Mouse (Mus musculus) megakaryocyte, embryonic 14.5 days (primary cell): Measurements from ENCODE around the gene Pitpnb. TPM values are rescaled to one million over a fixed set of nuclear protein-coding genes. Genes with fewer than 3 reads are reported as not detected.

ENCODE experiments used
- H3K27me3 ChIP-seq: replicated peaks from 2 replicates; pipeline ENCODE3; 2012; ENCODE audit warnings: inconsistent platforms
- H3K36me3 ChIP-seq: replicated peaks from 2 replicates; pipeline ENCODE3; 2012; ENCODE audit warnings: low read length, inconsistent platforms, mixed read lengths
- H3K4me1 ChIP-seq: 2 replicates; pipeline ENCODE4 v1.6.1; 2012; ENCODE audit warnings: inconsistent platforms
- H3K4me3 ChIP-seq: replicated peaks from 2 replicates; pipeline ENCODE3; 2012; ENCODE audit warnings: moderate library complexity, mild to moderate bottlenecking, inconsistent platforms
- H3K9me3 ChIP-seq: 2 replicates; pipeline ENCODE4 v1.6.1; 2012; ENCODE audit warnings: inconsistent platforms
- FLI1 ChIP-seq: IDR thresholded peaks from 2 replicates; pipeline ENCODE4 v1.6.1; 2012; ENCODE audit warnings: low read length, inconsistent platforms, mixed read lengths
- GATA1 ChIP-seq: IDR thresholded peaks from 3 replicates; pipeline ENCODE4 v1.6.1; 2012; ENCODE audit warnings: mixed read lengths, low read length, inconsistent platforms, borderline replicate concordance
- polyA plus RNA-seq: library from polyadenylated mRNA; stranded (reverse); fragments of >175 nt; gene quantifications from 2 replicates; pipeline ENCODE4 v1.2.3, GENCODE M21; 2012; ENCODE audit warnings: low replicate concordance; ENCODE audit not compliant: insufficient read depth

The Pitpnb gene
- polyA plus RNA-seq, 1 experiment, result 21.4 TPM

DNA sequence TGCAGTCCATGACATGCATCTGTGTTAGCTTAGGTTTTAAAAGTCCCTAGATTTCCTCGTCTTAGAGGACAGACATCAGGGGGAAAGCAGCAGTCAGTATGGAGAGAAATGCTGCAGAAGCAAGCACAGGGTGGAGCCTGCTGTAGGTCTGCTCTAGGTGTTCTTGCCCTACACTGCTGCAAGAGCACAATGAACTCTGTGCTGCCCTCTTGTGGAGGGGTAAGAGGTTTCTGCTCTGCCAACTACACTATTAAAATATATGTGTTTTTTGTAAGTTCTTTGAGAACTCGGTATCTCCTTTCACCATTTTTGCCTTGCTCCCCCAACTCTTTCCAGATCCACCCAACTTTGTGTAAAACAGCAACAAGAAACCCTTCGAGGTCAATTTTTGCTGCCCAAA, 25.8 kb upstream of the Pitpnb start:
- Histone ChIP-seq H3K4me3 (no peak overlapping the region), H3K27me3 (peaks cover 21% of the 10 kb centered on the region), H3K4me1 (peaks cover 9% of the 10 kb centered on the region), H3K36me3 (no peaks in the 10 kb centered on the region), H3K9me3 (peaks cover 4% of the 10 kb centered on the region)
- TF ChIP-seq FLI1, result no peak
- TF ChIP-seq GATA1, result no peak

DNA sequence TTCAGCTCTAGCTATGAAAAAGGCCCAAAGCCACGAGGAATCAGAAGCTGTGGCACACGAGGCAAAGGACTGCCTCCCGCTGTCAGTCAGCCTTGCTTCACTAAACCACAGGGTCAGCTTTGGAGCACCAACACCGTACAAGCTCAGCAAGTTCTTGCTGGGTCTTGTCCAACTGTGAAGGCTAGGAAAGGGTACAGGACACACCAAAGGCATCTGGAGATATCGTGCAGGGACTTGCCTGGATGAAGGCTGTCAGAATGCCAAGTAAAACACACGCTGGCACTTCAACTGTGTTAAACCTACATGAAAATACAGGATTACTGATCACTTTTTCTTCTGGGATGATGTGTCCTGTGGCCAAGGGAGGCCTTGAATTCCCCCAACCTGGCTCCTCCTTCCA, 20.4 kb upstream of the Pitpnb start:
- no peak for TF ChIP-seq GATA1
- no peak for TF ChIP-seq FLI1
- H3K9me3 ChIP-seq, result peaks cover 30% of the 10 kb centered on the region
- H3K27me3 ChIP-seq, result peaks cover 10% of the 10 kb centered on the region
- peaks cover 9% of the 10 kb centered on the region for H3K4me1 ChIP-seq
- no peak overlapping the region for H3K4me3 ChIP-seq
- no peaks in the 10 kb centered on the region for H3K36me3 ChIP-seq

DNA sequence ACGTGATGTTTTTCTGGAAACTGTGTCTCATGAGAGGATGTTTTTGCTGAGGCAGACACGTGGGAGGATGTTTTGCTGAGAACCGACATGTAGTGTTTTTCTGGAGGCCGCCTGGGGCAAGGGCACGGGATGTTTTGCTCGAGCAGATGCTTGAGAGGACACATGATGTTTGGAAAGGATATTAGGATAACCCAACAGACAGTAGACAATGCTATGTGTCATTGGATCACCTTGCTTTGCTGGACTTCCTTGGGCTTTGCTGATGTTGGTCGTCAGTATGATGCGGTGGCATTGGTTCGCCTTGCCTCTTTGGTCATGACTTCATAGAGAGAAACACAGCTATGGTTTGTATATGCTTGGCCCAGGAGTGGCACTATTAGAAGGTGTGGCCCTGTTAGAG, 16.7 kb upstream of the Pitpnb start:
- H3K9me3 ChIP-seq, result peaks cover 29% of the 10 kb centered on the region
- no peak overlapping the region for H3K4me3 ChIP-seq
- H3K27me3 ChIP-seq, result peaks cover 15% of the 10 kb centered on the region
- TF ChIP-seq FLI1, result no peak
- no peaks in the 10 kb centered on the region for H3K36me3 ChIP-seq
- peaks cover 9% of the 10 kb centered on the region for H3K4me1 ChIP-seq

DNA sequence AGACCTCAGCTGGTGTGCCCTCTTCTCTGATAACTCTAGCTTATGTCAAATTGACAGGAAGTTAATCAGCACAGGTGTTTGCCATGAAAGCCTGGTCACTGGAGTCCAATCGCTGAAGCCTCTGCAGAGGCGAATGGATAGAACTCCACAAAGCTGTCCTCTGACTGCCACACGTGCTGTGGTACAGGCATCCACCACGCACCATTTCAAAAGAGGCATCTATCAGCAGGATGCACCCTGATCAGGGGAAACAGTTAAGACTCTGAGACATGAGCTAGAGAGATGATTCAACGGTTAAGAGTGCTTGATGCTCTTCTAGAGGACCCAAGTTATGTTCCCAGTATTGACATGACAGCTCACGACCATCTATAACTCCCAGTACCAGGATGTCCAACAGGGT, 15.5 kb upstream of the Pitpnb start:
- Histone ChIP-seq H3K4me3 (no peak overlapping the region), H3K9me3 (peaks cover 29% of the 10 kb centered on the region), H3K27me3 (peaks cover 14% of the 10 kb centered on the region), H3K4me1 (peaks cover 9% of the 10 kb centered on the region), H3K36me3 (no peaks in the 10 kb centered on the region)
- TF ChIP-seq FLI1, result no peak
- TF ChIP-seq GATA1, result no peak

DNA sequence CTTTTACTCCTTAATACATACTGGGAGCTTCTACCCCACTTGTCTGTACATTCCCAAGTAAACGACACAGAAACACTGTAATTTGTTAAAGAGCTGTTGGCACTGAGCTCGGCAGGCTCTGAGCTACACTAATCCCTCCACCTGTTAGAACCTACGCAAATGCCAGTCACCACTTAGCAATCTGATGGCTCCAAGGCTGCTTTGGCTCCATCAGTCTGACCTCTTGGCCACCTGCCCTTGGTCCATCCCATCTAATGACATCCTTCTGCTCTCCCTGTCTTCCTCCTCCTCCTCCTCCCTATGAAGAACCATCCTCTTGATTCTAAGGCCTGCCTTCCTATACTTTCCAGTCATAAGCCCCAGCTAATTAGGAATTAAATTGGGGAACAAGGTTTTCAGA, 13.0 kb upstream of the Pitpnb start:
- H3K4me1 ChIP-seq, result peaks cover 9% of the 10 kb centered on the region
- H3K36me3 ChIP-seq, result no peaks in the 10 kb centered on the region
- no peak overlapping the region for H3K4me3 ChIP-seq
- no peak for TF ChIP-seq FLI1
- no peak for TF ChIP-seq GATA1
- peaks cover 19% of the 10 kb centered on the region for H3K9me3 ChIP-seq
- peaks cover 10% of the 10 kb centered on the region for H3K27me3 ChIP-seq

DNA sequence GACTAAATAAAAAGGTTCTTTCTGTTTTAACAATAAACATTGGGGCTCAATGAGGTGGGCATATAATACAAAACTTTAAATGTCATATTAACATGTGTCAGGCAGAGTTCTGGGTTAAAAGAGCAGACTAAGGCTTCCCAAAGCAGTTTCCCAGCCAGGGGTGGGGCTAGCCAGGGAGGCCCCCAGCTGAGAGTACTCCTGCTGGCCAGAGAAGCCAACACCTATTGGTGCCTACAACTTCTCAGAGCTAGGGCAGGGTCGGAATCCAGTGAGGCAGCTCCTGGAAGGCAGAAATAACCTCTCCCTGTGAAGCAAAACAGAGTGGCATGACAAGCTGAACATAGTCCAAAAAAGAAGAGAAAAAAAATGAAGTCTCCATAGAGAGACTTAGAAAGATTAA, 11.6 kb upstream of the Pitpnb start:
- Histone ChIP-seq H3K4me1 (peaks cover 9% of the 10 kb centered on the region), H3K36me3 (no peaks in the 10 kb centered on the region), H3K4me3 (no peak overlapping the region), H3K27me3 (peaks cover 15% of the 10 kb centered on the region), H3K9me3 (peaks cover 6% of the 10 kb centered on the region)
- TF ChIP-seq GATA1 (no peak), FLI1 (no peak)

DNA sequence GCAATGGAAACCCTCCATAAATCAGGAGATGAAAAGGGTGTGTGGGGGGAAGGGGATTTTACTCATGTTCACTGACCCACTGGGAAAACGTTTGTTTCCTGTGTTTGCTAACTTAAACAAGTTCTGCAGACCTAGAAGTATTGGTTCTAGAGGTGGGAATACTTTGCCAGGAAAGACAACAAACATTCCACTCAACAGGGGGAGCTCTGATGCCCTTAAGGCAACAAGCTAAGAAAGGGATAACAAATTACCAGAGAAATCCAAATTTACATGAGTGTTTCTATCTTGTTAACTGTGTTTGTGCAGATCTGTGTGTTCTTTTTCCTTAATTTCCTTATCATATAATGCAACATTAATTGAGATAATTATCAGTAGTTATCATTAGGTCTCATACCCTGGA, 4.8 kb upstream of the Pitpnb start:
- peaks cover 10% of the 10 kb centered on the region for H3K4me1 ChIP-seq
- peaks cover 19% of the 10 kb centered on the region for H3K27me3 ChIP-seq
- TF ChIP-seq FLI1 (no peak), GATA1 (no peak)
- H3K9me3 ChIP-seq, result peaks cover 8% of the 10 kb centered on the region
- H3K36me3 ChIP-seq, result no peaks in the 10 kb centered on the region
- no peak overlapping the region for H3K4me3 ChIP-seq

DNA sequence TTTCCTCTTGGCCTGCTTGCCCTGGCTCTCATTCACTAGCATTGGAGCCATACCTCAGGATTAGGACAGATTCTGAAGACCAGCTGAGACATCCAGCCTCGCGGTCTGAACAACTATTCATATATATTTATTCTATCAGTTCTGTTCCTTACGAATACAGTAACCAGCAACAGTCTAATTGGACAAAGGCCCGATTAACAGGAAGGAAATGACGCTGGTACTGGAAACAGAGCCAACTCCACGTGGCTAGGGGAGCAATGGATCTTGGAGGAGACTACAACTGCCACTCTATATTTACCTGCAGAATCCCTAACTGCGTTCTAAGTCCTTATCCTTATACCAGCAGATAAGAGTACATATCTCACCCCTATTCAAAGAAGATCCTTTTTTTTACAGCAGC, 3.1 kb upstream of the Pitpnb start:
- Histone ChIP-seq H3K9me3 (peaks cover 8% of the 10 kb centered on the region), H3K4me1 (peaks cover 21% of the 10 kb centered on the region), H3K27me3 (peaks cover 19% of the 10 kb centered on the region), H3K4me3 (no peak overlapping the region), H3K36me3 (no peaks in the 10 kb centered on the region)
- no peak for TF ChIP-seq FLI1
- no peak for TF ChIP-seq GATA1

DNA sequence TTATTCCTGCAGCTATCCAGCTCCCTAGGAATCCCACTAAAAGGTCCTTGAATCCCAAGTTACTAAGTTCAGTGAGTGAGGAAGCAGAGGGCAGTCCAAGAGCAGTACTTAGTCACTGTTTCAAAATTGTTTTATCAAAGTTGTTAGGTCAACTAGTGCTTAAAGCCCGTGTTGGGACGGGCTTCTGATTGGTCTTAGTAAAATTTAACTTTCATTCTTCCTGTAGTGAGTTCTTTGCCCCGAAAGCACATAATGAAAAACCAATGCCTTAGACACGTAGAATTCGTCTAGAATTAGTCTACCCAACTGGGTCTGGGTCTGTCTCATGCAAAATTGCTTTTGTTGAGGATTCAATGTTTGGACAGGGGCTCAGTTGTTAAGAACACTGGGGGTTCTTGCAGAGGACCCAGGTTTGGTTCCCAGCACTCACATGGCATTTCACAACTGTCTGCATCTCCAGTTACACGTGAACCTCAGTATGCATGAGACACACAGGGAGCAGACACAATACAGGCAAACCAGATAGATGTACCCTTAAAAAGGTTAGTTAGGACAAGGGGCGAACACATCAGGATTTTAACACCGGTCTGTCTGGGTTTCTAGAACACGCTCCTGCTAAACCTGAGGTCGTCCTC, 664 bp upstream of the Pitpnb start:
- no peak for TF ChIP-seq FLI1
- TF ChIP-seq GATA1, result no peak
- H3K4me1 ChIP-seq, result peaks cover 44% of the 10 kb centered on the region
- H3K36me3 ChIP-seq, result peaks cover 19% of the 10 kb centered on the region
- peaks cover 4% of the 10 kb centered on the region for H3K27me3 ChIP-seq
- peaks cover 8% of the 10 kb centered on the region for H3K9me3 ChIP-seq
- H3K4me3 ChIP-seq, result peak overlapping the region; percentile 98

DNA sequence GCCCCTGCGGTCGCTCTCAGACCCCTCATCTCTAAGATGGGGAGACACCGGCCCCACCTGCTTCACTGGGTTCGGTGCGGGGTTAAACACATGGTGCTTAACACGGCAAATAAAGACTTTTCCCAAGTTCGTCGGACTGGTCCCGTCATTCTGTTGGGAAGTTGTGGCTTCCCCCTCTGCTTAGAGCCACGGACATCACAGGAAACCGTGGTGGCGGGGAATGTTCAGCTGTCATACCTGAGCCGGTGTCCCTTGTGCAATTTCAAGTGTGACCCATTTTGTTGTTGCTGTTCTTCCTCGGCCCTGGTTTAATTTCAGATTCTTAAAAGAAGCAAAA, 504 bp downstream of the Pitpnb start:
- TF ChIP-seq FLI1 (no peak), GATA1 (no peak)
- H3K9me3 ChIP-seq, result no peaks in the 10 kb centered on the region
- H3K27me3 ChIP-seq, result no peaks in the 10 kb centered on the region
- peak overlapping the region; percentile 98 for H3K4me3 ChIP-seq
- peaks cover 51% of the 10 kb centered on the region for H3K4me1 ChIP-seq
- H3K36me3 ChIP-seq, result peaks cover 31% of the 10 kb centered on the region
